Mouse (Mus musculus) intestine, embryonic 14.5 days (tissue): ENCODE data around the gene Gm826. TPM values are rescaled to one million over a fixed set of nuclear protein-coding genes. Genes with fewer than 3 reads are reported as not detected.
A peak's percentile ranks its signal among the peaks of the same experiment; 100 is the strongest.

ENCODE experiments used
- ATAC-seq: fragments of 200-750 bp; cut with Nextera tagmentation; replicated peaks from 2 replicates; pipeline ENCODE4 v1.8.0; 2017; ENCODE audit warnings: low read depth, moderate number of reproducible peaks, moderate TSS enrichment, moderate library complexity; ENCODE audit not compliant: low FRiP score, low TSS enrichment
- DNase-seq: peaks from one replicate; pipeline ENCODE4 v3.0.0-alpha.2; 2018; ENCODE audit warnings: low spot score
- H3K27ac ChIP-seq: fragments of 300-500 bp; sonication (generic); 2 replicates; pipeline ENCODE4 v1.5.1; 2014; ENCODE audit warnings: low read depth, mild to moderate bottlenecking, control low read depth
- H3K27me3 ChIP-seq: fragments of 300-500 bp; sonication (generic); replicated peaks from 2 replicates; pipeline ENCODE4 v1.6.1; 2014; ENCODE audit warnings: low read length, control low read depth; ENCODE audit not compliant: control insufficient read depth, insufficient read depth
- H3K36me3 ChIP-seq: fragments of 300-500 bp; sonication (generic); 2 replicates; pipeline ENCODE4 v1.6.1; 2014; ENCODE audit warnings: low read length, control low read depth; ENCODE audit not compliant: control insufficient read depth, insufficient read depth
- H3K4me1 ChIP-seq: fragments of 300-500 bp; sonication (generic); replicated peaks from 2 replicates; pipeline ENCODE4 v1.6.1; 2014; ENCODE audit warnings: low read length, control low read depth, mixed read lengths; ENCODE audit not compliant: control insufficient read depth, insufficient read depth
- H3K4me2 ChIP-seq: fragments of 300-500 bp; sonication (generic); 2 replicates; pipeline ENCODE4 v1.6.1; 2014; ENCODE audit warnings: low read length
- H3K4me3 ChIP-seq: fragments of 300-500 bp; sonication (generic); 2 replicates; pipeline ENCODE4 v1.5.1; 2014; ENCODE audit warnings: low read depth, low read length, control low read depth, mixed read lengths
- H3K9ac ChIP-seq: fragments of 300-500 bp; sonication (generic); 2 replicates; pipeline ENCODE4 v1.6.1; 2014; ENCODE audit warnings: mild to moderate bottlenecking, low read length
- H3K9me3 ChIP-seq: fragments of 300-500 bp; sonication (generic); 2 replicates; pipeline ENCODE4 v1.6.1; 2016; ENCODE audit warnings: low read length, control low read depth; ENCODE audit not compliant: control insufficient read depth
- WGBS: fragments of 180-500 bp; shearing (Covaris S2); extraction: QIAGEN DNeasy Blood & Tissue Kit; methylation state at CpG from one replicate; pipeline ENCODE4 v1.1.7; 2014; 5-methylcytosine and 5-hydroxymethylcytosine counted together
- polyA plus RNA-seq: library from polyadenylated mRNA; unstranded; fragments of >200 nt; fragmentation: Nextera tagmentation; extraction: Ambion mirVana; gene quantifications from 2 replicates; pipeline ENCODE4 v1.2.1, GENCODE M21; 2014

Gm826 gene
- polyA plus RNA-seq, 1 experiment from 2014 or later, result 3.0 TPM

- ATAC-seq (no peak; the same call in 1 of the 2 replicates), DNase-seq (no peak)
- H3K4me2 ChIP-seq, result no peak overlapping the region
- no peak overlapping the region for H3K9ac ChIP-seq
- H3K9me3 ChIP-seq, result no peaks in the 10 kb centered on the region
- no peaks in the 10 kb centered on the region for H3K36me3 ChIP-seq
- no peak overlapping the region for H3K4me3 ChIP-seq
- WGBS, result 42% methylated on average over 4 of the region's 4 CpGs
- 0 out of 2 replicates have a peak, but pooled peaks cover 3% of the 10 kb centered on the region for H3K4me1 ChIP-seq
- H3K27ac ChIP-seq, result no peak overlapping the region
- H3K27me3 ChIP-seq, result no peaks in the 10 kb centered on the region
Observed at GRCm38 (mm10) chr2:160321829-160322228, 12.1 kb downstream of the Gm826 start.

GRCm38 (mm10) chr2:160318255-160318654 is 15.7 kb downstream of the Gm826 start:
- Histone ChIP-seq H3K9me3 (no peaks in the 10 kb centered on the region), H3K27ac (no peak overlapping the region), H3K4me3 (no peak overlapping the region), H3K36me3 (no peaks in the 10 kb centered on the region), H3K27me3 (no peaks in the 10 kb centered on the region), H3K4me2 (no peak overlapping the region), H3K4me1 (0 out of 2 replicates have a peak, but pooled peaks cover 3% of the 10 kb centered on the region), H3K9ac (no peak overlapping the region)
- 39% methylated on average over 4 of the region's 4 CpGs for WGBS
- no peak for DNase-seq
- no peak for ATAC-seq

GRCm38 (mm10) chr2:160313595-160314007 is 20.4 kb downstream of the Gm826 start:
- WGBS, result 42% methylated on average over 12 of the region's 12 CpGs
- H3K27me3 ChIP-seq, result no peaks in the 10 kb centered on the region
- DNase-seq, result peak; percentile 53

GRCm38 (mm10) chr2:160305070-160305469 is 28.9 kb downstream of the Gm826 start:
- H3K27me3 ChIP-seq, result no peaks in the 10 kb centered on the region
- WGBS, result 82% methylated on average over 3 of the region's 3 CpGs
- no peak overlapping the region for H3K9ac ChIP-seq
- no peak overlapping the region for H3K4me2 ChIP-seq
- no peak overlapping the region for H3K4me3 ChIP-seq
- no peak for DNase-seq
- H3K36me3 ChIP-seq, result no peaks in the 10 kb centered on the region
- no peaks in the 10 kb centered on the region for H3K9me3 ChIP-seq
- no peak for ATAC-seq
- H3K27ac ChIP-seq, result no peak overlapping the region
- H3K4me1 ChIP-seq, result no peaks in the 10 kb centered on the region

More at GRCm38 (mm10) chr2:160313595-160314007, 20.4 kb downstream of the Gm826 start:
- Histone ChIP-seq H3K4me3 (no peak overlapping the region), H3K4me2 (no peak overlapping the region), H3K9ac (no peak overlapping the region), H3K4me1 (no peaks in the 10 kb centered on the region), H3K36me3 (no peaks in the 10 kb centered on the region), H3K27ac (no peak overlapping the region), H3K9me3 (no peaks in the 10 kb centered on the region)
- no peak for ATAC-seq

GRCm38 (mm10) chr2:160303992-160304391 is 30.0 kb downstream of the Gm826 start:
- Histone ChIP-seq H3K4me2 (no peak overlapping the region), H3K27ac (no peak overlapping the region), H3K27me3 (no peaks in the 10 kb centered on the region), H3K4me1 (no peaks in the 10 kb centered on the region), H3K9ac (no peak overlapping the region), H3K9me3 (no peaks in the 10 kb centered on the region), H3K36me3 (no peaks in the 10 kb centered on the region), H3K4me3 (no peak overlapping the region)
- DNase-seq (no peak), ATAC-seq (no peak)
- 78% methylated on average over 2 of the region's 2 CpGs for WGBS

GRCm38 (mm10) chr2:160302013-160302412 is 31.9 kb downstream of the Gm826 start:
- Histone ChIP-seq H3K36me3 (no peaks in the 10 kb centered on the region), H3K9me3 (no peaks in the 10 kb centered on the region), H3K9ac (no peak overlapping the region), H3K4me2 (no peak overlapping the region), H3K4me3 (no peak overlapping the region), H3K27me3 (no peaks in the 10 kb centered on the region), H3K4me1 (no peaks in the 10 kb centered on the region), H3K27ac (no peak overlapping the region)
- 60% methylated on average over 4 of the region's 4 CpGs for WGBS
- no peak for ATAC-seq
- DNase-seq, result no peak

- H3K9ac ChIP-seq, result no peak overlapping the region
Observed at GRCm38 (mm10) chr2:160298586-160298985, 35.4 kb downstream of the Gm826 start.

GRCm38 (mm10) chr2:160288538-160289151 is 45.3 kb downstream of the Gm826 start:
- 67% methylated on average over 10 of the region's 10 CpGs for WGBS
- no peaks in the 10 kb centered on the region for H3K9me3 ChIP-seq
- no peaks in the 10 kb centered on the region for H3K36me3 ChIP-seq
- no peak overlapping the region for H3K4me2 ChIP-seq
- no peaks in the 10 kb centered on the region for H3K4me1 ChIP-seq
- H3K27me3 ChIP-seq, result no peaks in the 10 kb centered on the region
- H3K9ac ChIP-seq, result no peak overlapping the region
- DNase-seq (no peak), ATAC-seq (no peak)
- H3K4me3 ChIP-seq, result no peak overlapping the region
- H3K27ac ChIP-seq, result no peak overlapping the region

More at GRCm38 (mm10) chr2:160298586-160298985, 35.4 kb downstream of the Gm826 start:
- H3K9me3 ChIP-seq, result no peaks in the 10 kb centered on the region
- no peak overlapping the region for H3K4me3 ChIP-seq
- no peak overlapping the region for H3K27ac ChIP-seq
- H3K4me2 ChIP-seq, result no peak overlapping the region
- H3K36me3 ChIP-seq, result no peaks in the 10 kb centered on the region
- no peak for ATAC-seq
- no peaks in the 10 kb centered on the region; the same call in 1 of the 2 replicates for H3K27me3 ChIP-seq
- no peaks in the 10 kb centered on the region for H3K4me1 ChIP-seq
- no peak for DNase-seq

GRCm38 (mm10) chr2:160275959-160276657 is 57.9 kb downstream of the Gm826 start:
- 89% methylated on average over 5 of the region's 5 CpGs for whole genome bisulfite sequencing
- Histone ChIP-seq H3K4me3 (no peak overlapping the region), H3K27ac (no peak overlapping the region), H3K9me3 (no peaks in the 10 kb centered on the region), H3K27me3 (no peaks in the 10 kb centered on the region), H3K9ac (no peak overlapping the region), H3K4me2 (no peak overlapping the region), H3K36me3 (no peaks in the 10 kb centered on the region), H3K4me1 (no peaks in the 10 kb centered on the region)
- ATAC-seq (no peak), DNase-seq (peak; percentile 21)
